Mouse (Mus musculus) urinary bladder, postnatal 14 days (tissue): Measurements from ENCODE around the gene Kpnb1.
A peak's percentile ranks its signal among the peaks of the same experiment; 100 is the strongest.

Experiments
- DNase-seq: peaks from one replicate; pipeline ENCODE4 v3.0.0; 2021; ENCODE audit warnings: low spot score

Kpnb1 gene

DNA sequence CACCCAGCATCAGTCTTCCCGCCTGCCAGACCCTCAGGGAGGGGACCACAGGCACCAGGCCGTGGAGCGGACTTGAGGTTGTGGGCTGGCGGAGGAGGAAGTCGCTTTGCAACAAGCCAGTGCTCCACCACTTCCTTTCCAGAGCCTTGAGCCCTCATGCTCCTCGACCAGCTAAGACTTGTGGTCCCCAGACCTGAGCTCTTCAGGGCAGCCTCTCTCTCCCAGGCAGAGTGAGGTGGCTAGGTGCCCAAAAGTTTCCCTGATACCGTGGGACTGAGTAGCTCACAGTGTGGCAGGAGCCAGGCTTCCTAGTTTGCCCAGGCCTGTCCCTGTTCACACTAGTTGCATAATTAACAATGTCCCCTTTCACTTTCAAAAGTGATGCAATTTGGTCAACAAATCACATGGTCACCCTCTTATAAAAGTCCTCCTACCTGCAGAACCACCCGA, 45.5 kb downstream of the Kpnb1 start:
- DNase-seq: peak; percentile 62

DNA sequence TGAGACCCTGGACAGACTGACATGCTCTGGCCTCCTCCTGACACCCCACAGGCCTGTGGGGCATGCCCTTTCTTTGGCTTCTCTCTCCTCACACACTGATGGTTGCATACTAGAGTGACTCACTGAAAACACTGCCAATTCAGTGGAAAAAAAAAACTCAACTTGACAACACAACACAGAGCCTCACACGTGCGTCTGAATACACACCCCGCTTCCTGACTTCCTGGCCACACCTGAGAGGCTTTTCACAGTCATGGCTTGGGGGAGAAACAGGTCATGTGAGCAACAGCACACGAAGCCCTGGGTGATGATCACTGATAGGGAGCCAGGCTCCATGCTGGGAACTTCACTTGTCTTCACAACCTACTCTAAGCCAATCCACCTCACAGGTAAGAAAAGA, 46.9 kb downstream of the Kpnb1 start:
- DNase-seq: no peak

DNA sequence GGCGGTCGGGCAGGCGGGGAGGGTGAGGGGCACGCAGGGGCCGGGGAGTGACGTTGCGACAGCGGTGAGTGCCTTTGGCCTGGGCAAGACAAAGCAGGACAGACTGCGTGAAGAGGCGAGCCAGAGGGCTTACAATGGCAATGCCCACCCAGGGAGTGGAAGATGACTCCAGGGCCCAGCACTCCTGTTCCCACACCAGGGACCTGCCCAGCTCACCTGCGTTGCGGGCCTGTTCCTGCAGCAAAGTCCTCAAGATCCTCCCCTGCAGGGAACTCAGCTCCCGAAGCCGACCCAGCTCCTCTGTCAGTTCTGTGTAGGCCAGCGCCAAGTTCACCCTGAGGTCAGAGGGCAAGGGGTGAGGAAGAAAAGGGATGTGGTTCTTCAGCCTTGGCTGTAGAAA, 48.4 kb downstream of the Kpnb1 start:
- DNase-seq: no peak

DNA sequence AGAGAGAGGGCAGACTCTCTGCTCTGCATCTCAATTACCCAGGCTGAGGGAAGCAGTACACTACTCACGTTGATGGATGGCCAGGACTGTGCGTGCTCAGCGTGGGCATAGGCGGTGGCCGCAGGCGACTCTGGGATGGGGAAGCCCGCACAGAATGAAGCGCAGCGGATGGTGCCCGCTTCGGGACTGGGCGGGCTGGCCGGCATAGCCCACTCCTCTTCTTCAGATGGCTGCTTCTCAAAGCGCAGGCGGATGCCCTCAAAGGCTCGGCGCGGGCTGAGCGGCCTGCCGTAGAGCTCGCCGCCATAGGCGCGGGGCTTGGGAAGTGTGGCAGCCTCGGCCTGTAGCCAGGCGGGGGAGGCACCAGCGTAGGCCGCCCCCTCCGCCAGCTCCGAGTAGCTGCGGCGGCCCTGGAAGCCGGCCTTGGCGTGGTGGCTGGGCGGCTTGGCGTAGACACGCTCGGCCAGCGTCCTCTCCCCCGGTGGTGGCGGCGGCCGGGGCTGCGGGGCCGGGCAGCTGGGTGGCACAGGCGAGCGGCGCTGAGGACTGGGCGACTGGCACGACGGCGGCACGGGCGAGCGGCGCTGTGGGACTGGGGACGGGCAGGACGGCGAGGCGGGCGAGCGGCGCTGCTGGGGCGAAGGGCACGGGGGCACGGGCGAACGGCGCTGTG, 49.0 kb downstream of the Kpnb1 start:
- DNase-seq: no peak

DNA sequence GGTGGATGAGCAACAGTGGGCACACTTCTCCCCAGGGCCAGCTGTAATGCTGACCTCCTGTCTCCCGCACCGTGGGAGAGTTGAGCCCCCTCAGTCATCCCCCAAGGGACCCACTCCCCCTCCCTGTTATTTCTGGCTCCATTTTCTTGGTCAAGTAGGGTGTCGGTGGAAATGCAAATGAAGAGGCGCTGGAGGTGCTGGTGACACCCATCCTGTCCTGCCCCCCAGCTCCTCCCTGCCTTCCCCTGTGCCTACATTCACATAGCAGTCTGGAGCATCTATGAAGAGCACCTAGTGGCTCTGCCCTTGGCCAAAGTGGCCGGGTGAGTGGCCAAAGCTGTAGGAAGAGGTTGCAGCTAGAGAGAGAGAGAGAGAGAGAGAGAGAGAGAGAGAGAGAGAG, 54.4 kb downstream of the Kpnb1 start:
- no peak for DNase-seq

DNA sequence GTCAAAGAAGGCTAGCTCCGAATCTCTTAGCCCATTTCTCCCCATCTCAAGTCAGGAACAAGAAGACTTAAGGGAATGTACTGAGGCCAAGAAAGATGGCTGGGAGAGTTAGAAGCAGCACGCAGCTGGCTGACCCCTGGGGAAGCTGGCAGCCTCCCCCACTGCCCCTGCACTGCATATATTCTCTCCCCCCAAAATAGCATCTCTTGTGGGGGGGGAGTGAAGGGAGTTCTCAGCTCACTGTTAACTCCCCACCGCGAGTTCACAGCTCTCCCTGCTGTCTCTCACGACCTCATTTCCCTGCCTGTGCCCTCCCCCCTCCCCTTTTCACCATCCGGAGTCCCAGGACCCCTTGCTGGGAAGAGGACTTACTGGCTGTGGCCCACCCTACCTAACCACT, 55.5 kb downstream of the Kpnb1 start:
- DNase-seq: no peak

DNA sequence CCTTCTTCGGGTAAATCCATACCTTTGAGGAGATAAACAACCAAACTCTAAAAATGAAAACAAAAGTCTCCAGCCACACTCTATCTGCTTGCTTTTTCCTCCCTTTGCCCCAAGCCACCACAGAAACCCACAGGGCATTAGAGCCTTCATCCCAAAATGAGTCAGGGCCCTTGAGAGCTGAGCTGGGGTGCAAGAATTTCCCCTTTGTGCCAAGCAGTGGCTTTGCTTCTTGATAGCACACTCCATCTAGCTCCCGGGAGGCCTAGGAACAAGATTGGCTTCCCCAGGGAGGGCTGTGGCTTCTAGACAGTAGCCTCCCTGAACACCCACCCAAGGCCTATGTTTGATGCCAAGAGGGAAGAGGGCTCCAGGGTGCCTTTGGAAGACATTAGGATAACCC, 56.0 kb downstream of the Kpnb1 start:
- no peak for DNase-seq

DNA sequence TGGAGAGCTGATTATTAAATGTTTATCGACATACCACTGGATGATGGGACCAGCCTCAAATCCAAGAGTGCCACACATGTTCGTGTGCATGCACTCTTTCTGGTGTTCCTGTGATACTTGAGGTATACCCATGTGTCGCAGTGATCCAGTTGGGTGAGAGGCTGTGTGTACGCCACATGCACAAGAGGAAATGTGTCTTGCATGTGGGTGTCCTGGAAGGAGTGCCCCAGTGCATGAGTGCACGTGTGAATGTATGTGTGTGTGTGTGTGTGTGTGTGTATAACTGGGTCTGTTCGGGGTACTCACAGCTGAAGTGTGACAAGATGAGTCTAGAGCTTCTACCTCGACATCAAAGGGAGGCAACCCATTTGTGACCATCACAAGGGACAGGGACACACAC, 57.4 kb downstream of the Kpnb1 start:
- no peak for DNase-seq

DNA sequence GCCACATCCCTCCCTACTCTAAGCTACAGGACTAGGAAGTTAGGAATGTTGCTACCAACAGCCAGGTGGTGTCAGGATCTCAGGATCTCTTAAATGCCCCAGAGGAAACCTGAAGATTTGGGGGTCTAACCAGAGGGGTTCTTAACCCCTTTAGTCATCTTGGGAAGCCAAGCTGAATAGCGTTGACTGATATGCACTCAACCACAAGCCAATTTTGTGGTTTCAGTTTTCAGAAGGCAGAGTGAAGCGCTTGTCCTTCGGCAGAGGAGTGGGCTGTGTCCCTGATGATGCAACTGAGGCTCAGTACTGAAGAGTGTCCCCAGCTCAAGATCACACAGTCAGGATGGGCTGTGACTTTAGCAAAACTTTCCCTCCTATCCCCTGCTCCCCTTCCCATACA, 58.7 kb downstream of the Kpnb1 start:
- no peak for DNase-seq

DNA sequence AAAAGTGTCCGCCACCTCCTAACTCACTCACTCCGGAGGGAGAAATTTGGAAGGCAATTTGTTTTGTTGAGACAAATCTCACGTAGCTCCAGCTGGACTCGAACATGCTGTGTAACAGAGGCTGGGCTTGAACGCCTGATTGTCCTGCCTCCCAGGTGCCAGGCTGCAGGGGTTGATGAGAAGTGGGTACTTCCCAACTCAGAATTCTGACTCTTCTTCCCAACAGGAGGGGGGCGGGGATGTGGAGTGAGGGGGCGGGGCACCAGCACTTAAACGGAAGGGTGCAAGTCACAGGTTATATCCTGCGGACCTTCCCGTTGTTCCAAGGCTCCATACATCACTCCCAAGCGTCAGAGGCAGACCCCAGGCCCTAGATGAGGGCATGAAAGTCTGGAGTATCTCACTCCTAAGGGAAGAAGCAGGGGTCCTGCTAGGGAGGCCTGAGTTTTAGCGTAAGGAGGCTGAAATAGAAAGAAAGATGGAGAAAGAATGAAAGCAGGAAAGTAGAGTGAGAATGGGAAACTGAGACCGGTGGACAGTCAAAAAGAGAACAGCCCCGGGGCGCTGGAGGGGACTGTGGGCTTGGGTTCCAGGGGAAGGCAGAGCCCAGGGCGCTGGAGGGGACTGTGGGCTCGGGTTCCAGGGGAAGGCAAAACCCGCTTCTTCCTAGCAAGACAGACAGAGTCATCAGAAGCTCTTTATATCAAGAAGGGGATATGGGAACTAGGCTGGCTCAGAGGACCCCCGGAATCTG, 60.0 kb downstream of the Kpnb1 start:
- no peak for DNase-seq

DNA sequence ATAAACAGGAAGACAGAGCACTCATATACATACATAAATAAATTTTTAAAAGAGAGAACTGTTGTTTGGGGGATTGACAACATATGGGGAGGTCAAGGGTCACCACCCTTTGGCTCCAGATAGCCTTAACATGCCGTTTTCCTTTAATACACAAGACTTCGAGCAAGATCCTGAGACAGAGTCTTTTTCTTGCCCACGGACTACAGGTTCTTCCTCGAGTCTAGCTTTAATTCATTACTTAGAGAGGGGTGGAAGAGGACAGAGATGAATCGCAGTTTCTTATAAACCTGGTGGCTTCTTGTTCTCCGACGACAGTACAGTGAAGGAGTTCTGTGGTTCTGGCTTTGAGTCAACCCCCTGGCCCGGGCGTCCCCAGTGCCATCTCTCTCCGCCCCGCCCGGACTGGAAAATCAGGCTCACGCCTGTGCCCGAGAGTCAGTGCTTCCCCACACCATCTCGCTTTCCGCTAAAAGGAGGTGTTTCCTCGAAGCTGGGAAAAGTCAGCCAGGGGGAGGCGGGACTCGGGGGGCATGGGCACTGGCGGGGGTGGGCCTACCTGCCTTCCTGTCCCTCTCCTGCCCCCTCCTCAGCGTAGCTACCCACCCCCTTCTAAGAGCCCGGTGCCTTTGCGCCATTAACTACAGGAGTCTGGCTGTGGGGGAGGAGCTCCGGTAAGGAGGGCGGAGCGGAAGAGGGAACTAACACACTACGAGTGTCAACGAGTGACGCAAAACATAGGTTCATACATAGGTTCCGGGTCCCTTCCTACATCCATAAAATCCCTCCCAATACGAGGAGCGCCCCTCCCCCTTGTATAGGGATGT, 60.8 kb downstream of the Kpnb1 start:
- DNase-seq: peak; percentile 62

DNA sequence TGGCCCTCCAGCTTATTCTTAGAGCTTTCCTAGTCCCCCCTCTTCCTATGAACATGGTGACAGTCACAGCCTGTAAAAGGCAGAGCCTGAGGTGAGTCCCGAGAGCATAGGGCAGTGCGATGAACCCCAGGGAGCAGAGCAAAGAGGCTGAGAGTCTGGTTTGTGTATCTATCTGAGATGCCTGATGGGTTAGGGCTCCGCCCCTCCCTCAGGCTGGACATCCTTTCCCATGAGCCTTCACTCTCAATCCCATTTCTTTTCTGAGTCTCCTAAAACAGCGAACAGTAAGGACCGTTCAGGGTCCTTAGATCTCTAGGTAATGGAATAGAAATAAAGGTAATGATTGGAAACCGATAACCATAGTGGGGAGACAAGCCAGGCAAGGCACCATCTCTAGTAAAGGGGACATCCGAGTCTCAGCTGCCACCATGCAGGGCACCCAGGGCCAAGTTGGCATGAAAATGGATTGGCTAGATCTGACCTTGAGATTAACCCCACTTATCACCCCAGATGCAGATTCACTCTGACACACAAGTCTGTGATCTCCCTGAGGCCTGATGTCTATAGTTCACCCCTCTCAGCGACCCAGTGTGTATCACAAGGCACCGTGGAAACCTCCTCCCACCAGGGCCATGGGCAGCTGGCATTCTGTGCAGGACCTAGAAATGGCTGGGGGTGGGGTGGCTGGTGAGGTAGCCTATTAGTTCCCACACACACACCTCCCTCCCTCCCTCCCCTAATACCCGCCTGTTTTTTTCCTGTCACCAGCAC, 63.2 kb downstream of the Kpnb1 start:
- DNase-seq: no peak

DNA sequence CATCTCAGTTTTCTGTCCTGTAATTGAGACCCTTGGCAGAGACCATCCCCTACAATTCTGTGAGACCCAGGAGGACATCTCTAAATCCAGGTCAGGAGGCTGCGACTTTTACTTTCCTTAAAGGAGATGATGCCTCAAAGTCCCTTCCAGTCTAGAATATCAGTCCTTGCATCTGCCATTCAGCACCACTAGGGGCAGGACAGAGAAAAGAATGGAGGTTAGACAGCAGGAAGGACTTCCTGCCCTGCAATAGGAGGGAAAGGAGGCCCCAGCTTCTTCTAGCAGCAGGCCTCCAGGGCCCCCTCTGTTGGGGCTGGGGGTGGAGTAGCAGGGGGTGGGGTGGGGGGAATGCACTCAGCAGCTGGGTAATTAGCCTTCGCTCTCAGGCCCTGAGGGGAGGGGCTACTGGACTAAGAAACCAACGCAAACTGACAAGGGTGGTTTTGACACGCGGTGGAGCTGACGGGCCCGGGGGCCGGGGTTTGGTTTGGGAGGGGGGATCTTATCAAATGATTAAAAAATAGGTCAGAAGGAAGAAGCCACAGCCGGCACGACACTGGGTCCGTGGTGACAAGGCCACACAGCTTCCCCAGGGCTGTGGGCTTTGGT, 64.3 kb downstream of the Kpnb1 start:
- no peak for DNase-seq

DNA sequence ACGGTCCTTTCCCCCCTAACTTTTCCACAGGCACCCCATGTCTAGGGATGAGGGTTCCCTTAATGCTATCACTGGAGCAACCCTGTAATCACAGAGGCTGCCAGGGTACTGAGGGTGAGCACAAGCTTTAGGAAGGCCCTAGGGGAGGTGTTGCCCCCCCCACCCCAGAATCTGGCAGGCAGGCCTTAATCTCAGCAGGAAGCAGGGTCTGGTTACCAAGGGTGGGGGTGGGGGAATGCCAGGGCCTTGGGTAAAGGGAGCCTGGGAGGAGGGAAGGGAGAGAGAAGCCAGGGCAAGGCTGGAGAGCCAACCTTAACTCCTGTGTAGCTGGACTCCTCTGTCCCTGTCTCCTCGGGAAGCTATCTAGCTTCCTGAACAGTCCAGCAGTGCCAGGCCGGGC, 67.0 kb downstream of the Kpnb1 start:
- no peak for DNase-seq

DNA sequence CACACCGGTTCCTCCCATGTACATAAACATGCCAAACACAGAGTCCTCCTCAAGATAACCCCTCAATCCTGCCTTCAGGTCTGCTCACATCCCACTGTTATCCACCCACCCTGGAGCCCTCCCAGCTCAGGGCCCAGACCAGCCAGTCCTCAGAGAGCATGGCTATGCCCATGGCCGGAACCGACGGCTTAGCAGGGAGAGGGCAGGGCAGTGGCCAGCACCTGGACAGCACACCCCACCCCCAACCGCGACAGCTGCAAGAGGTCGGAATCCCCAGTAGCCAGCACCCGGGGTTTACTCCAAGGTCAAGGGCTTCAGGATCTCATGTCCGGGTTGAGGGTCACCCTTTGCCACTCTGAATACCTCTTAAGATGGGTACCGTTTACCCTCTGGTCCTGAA, 67.5 kb downstream of the Kpnb1 start:
- no peak for DNase-seq

DNA sequence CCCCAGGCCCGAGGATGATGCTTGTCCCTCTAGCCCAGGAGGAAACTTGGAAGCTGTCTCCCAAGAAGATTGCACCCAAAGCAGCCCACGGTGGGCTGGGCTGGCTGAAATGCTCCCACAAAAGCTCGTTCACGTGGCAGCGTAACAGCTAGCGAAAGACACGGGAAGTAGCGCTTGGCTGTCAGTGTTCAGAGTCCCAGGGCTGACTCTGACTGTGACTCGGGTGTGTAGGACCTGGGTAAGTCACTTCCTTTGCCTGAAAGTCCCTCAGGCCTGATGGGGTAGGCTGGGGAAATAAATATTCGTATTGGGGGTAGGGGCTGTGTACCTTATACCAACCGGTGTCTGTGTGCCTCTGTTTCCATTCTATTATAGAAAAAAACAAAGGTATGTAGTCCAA, 71.9 kb downstream of the Kpnb1 start:
- DNase-seq: no peak

DNA sequence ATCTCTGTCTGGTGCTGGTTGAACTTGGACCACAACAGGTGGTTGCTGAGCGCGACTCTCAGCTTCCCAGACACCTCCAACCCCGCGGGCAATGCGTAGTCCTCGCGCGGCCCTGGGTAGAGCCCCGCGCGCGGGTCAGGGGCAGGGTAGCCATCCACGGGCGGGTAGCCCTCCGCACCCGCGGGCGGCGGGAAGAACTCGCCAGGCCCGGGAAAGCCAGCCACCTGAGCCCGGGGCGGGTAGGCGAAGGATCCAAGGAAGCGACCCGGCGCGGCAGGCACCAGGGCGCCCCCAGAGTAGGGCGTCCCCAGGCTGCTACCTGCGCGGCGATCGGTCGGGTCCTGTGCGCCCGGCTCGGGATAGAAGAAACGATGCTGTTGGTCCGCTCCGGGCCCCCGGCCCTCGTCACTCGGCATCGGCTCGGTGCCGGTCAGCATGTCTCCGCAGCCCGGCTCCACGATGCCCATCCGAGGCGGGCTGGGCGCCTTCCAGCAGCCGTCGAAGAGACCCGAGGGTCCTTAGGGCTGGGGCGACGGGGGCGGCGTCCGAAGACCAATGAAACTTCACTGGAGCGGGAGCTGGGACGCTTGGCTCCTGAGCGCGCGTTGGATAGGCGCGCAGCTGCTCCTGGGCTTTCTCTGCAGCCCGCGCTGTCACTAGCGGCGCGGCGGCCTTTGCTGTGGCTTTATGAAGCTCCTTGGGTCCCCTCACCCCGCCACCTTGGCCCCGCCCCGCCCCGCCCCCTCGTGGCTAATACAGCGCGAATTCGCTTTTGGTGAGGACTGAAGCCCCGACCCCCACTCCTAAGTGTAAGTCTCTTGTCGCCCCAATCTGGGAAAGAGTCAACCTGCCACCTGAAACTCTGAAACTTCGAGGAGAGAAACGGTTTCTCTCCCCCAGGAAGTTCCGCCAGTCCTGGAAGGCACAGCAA, 72.7 kb downstream of the Kpnb1 start, which contains the start of gene Tbx21:
Gene Tbx21 (minus strand): TSS at position 661 of the 931 bp plus-strand sequence.
- no peak for DNase-seq

DNA sequence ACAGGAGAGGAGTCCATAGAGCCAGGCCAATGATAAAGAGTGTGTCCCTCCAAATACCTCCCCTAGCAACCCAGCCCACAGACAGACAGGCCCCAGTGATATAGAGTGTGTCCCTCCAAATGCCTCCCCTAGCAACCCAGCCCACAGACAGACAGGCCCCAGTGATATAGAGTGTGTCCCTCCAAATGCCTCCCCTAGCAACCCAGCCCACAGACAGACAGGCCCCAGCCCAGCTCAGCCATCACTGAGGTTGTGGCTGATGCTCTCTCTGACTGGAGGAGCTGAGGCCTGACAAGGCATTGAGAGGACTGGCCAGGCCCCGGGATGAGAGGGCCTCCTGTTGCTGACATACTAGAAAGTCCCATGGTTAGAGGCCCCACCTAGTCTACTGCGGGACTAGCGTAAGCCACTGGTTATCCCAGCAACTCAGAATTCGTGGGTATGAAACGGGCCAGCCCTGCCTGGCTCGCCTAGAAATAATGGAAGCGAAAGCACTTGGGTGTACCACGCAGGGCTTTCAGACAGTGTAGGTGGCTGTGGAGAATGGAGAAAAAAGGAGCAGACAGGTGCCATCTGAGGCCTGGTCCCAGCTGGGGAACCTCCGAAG, 75.1 kb downstream of the Kpnb1 start:
- DNase-seq: no peak
